Mouse (Mus musculus) lung, adult 18-20 months (tissue): ENCODE measurements at regions not wholly inside any gene's neighbourhood (a gene's known extent, or its start where the extent isn't known, plus 50 kb on each side); places are given as distances from the start of the nearest gene placed in this dataset.
A peak's percentile ranks its signal among the peaks of the same experiment; 100 is the strongest.

Source experiments
- DNase-seq, 2 experiments: peaks; one replicate each; pipeline ENCODE4 v3.0.0; 2022; ENCODE audit warnings: mixed read lengths in 2 of 2

- DNase-seq = no peak
Observed at GRCm38 (mm10) chr10:21446641-21447040, 69.5 kb downstream of the Aldh8a1 start.

- DNase-seq = no peak
Observed at GRCm38 (mm10) chr10:21448132-21448531, 71.0 kb downstream of the Aldh8a1 start.

- no peak for DNase-seq
Observed at GRCm38 (mm10) chr10:21448942-21449341, 71.9 kb downstream of the Aldh8a1 start.

GRCm38 (mm10) chr10:21452611-21453010 is 75.5 kb downstream of the Aldh8a1 start:
- DNase-seq = no peak

- DNase-seq = no peak
Observed at GRCm38 (mm10) chr10:21453527-21453926, 76.4 kb downstream of the Aldh8a1 start.

GRCm38 (mm10) chr10:21454153-21454552 is 77.1 kb downstream of the Aldh8a1 start:
- no peak for DNase-seq

GRCm38 (mm10) chr10:21454757-21455156 is 77.7 kb downstream of the Aldh8a1 start:
- no peak for DNase-seq

GRCm38 (mm10) chr10:21455863-21456262 is 78.8 kb downstream of the Aldh8a1 start:
- DNase-seq = no peak

GRCm38 (mm10) chr10:21456359-21456758 is 79.3 kb downstream of the Aldh8a1 start:
- DNase-seq = no peak

GRCm38 (mm10) chr10:21456991-21457390 is 79.9 kb downstream of the Aldh8a1 start:
- no peak for DNase-seq

- DNase-seq = no peak
Observed at GRCm38 (mm10) chr10:21458608-21459007, 81.5 kb downstream of the Aldh8a1 start.

- DNase-seq = no peak
Observed at GRCm38 (mm10) chr10:21460062-21460461, 83.0 kb downstream of the Aldh8a1 start.

GRCm38 (mm10) chr10:21462915-21463314 is 85.8 kb downstream of the Aldh8a1 start:
- no peak for DNase-seq

- DNase-seq = peak; percentile 76 to 84
Observed at GRCm38 (mm10) chr10:21465362-21465761, 88.3 kb downstream of the Aldh8a1 start.

GRCm38 (mm10) chr10:21465806-21466377 is 88.8 kb downstream of the Aldh8a1 start:
- no peak for DNase-seq

GRCm38 (mm10) chr10:21467425-21468085 is 90.5 kb downstream of the Aldh8a1 start:
- no peak for DNase-seq

- no peak for DNase-seq
Observed at GRCm38 (mm10) chr10:21468421-21468820, 91.3 kb downstream of the Aldh8a1 start.

GRCm38 (mm10) chr10:21469961-21470360 is 92.9 kb downstream of the Aldh8a1 start:
- DNase-seq = no peak

GRCm38 (mm10) chr10:21470589-21470988 is 93.5 kb downstream of the Aldh8a1 start:
- no peak for DNase-seq

- no peak for DNase-seq
Observed at GRCm38 (mm10) chr10:21474242-21474641, 97.2 kb downstream of the Aldh8a1 start.

- no peak for DNase-seq
Observed at GRCm38 (mm10) chr10:21478004-21478403, 100.9 kb downstream of the Aldh8a1 start.

- DNase-seq = no peak
Observed at GRCm38 (mm10) chr10:21479403-21479802, 102.3 kb downstream of the Aldh8a1 start.

- no peak for DNase-seq
Observed at GRCm38 (mm10) chr10:21481255-21481654, 104.2 kb downstream of the Aldh8a1 start.

GRCm38 (mm10) chr10:21482055-21482454 is 105.0 kb downstream of the Aldh8a1 start:
- DNase-seq = no peak

- DNase-seq = no peak
Observed at GRCm38 (mm10) chr10:21482659-21483058, 105.6 kb downstream of the Aldh8a1 start.
